Mouse (Mus musculus): ENCODE measurements around the gene Pspn.
A peak's percentile ranks its signal among the peaks of the same experiment; 100 is the strongest.

Gene Pspn

GRCm38 (mm10) chr17:56999968-57000609, at the start of gene Pspn:
Gene Pspn (minus strand): TSS chr17:57000018.
- DNase-seq (ENCODE audit: inconsistent ontology term) = no peak

DNA sequence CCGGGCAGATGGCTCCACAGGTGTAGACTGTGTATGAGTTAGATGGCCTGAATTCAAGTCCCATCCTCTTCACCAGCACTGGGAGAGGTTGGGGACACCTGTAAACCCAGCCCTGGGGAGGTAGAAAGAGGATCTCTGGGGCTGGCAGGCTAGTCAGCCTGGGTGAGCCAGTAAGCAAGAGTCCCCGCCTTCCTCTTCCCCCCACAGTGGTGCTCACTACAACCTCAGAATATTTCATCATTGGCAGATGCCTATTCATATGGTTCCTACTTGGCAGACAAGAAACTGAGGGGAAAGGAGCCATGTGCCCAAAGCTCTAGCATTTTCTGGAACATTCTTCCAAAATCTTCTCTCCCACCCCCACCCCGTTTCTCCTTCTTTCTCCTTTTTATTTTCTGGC, 49.0 kb upstream of the Pspn start:
- no peak for DNase-seq (ENCODE audit: inconsistent ontology term)

- no peak for DNase-seq (ENCODE audit: inconsistent ontology term)
Observed at GRCm38 (mm10) chr17:57047406-57047805, 47.6 kb upstream of the Pspn start.

DNA sequence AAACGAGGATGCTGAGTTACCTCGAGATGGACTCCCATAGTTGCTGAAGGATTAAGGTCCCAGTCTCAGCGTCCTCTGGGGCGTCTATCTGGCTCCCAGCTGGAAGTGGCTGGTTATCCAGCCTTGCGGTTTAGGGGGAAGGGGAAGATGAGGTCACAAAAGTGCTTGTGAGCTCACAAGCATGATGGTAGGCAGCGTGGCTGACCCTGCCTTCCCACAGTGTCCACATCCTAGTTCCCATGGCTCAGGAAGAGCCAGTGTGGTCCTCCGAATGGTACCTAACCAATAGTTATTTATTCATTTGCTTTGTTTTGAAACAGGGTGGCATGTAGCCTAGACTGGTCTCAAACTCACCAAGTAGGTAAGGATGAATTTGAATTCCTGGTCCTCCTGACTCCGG, 41.7 kb upstream of the Pspn start, which contains the start of gene Slc25a41:
Gene Slc25a41 (minus strand): TSS at position 101 of the 400 bp plus-strand sequence.
- DNase-seq (ENCODE audit: inconsistent ontology term) = no peak

DNA sequence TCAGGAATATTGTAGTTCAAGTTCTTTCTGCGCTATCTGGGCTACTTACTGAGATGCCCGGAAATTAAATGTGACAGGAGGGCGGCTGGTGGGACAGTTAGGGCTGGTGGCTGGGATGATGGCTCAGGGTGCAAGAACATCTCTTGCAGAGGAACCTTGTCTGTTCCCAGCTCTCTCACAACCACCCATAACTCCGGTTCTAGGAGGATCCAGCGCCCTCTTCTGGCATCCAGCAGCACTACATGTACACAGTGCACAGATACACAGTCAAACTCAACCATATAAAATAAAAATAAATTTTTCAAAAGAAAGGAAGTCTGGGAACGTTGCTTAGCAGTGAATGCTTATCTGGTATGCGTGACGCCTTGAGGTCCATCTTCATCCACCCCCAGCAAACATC, 39.2 kb upstream of the Pspn start:
- DNase-seq (ENCODE audit: inconsistent ontology term) = no peak

- DNase-seq (ENCODE audit: inconsistent ontology term) = no peak
Observed at GRCm38 (mm10) chr17:57032854-57033253, 33.0 kb upstream of the Pspn start.

DNA sequence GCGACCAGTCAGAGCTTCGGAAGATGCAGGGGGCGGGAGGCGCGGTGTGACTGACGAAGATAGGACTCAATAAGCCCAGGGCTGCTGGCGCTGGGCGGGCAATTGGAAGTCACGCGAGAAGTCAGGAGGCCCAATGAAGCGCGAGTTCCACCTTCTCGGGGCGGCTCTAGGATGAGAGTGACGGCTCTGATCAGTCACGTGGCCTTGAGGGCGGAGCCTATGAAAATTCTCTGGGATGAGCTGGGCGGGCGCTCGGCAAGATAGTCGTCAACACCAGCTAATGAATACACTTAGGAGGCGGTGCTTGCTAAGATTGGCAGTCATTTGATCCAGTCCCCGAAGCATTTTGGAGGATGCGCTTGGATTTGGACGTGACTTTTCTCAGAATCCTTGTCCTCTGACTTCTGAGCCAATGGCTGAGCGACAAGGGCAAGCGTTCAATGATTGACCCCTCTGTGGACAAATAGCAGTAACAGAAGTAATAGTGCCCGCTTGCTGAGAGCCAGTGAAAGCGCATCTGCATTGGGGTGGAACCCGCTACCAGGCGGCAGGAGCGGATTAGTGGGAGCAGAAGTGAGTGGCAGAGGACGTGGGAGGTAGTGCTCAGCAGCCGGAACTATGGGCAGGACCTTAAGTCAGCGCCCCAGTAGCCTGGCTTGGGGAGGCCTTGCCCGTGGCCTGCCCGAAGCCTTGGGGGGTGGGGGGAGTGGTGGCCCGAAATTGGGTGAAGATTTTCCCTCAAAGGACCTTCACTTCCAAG, 32.0 kb upstream of the Pspn start:
- DNase-seq (ENCODE audit: inconsistent ontology term) = peak; percentile 100

- peak; percentile 52 for DNase-seq (ENCODE audit: inconsistent ontology term)
Observed at GRCm38 (mm10) chr17:57030931-57031660, 31.3 kb upstream of the Pspn start, which contains the start of gene Khsrp. Gene Khsrp (minus strand): TSS chr17:57031522.

DNA sequence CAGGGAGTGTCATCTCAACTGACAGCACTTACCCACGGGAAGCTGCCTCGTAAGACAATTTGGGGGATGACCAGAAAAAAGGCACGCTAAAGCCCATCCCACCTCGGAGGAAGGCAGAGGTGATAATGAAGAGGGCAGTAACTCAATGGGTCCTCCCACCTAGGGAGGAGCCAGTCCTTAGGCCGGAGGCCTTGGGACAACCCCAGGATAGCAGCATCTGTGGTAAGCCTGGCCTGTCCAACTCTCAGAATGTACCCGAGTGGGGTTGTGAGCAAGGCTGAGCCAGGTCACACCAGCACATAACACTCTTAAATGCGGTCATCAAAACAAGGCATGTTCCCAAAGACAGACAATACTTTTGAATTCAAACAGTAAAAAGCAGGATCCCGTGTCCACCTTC, 29.9 kb upstream of the Pspn start:
- peak; percentile 23 for DNase-seq (ENCODE audit: inconsistent ontology term)

GRCm38 (mm10) chr17:57027471-57027870, 27.7 kb upstream of the Pspn start:
- DNase-seq (ENCODE audit: inconsistent ontology term) = no peak

GRCm38 (mm10) chr17:57020960-57021359, 21.1 kb upstream of the Pspn start:
- no peak for DNase-seq (ENCODE audit: inconsistent ontology term)

GRCm38 (mm10) chr17:57019693-57020092, 19.9 kb upstream of the Pspn start:
- DNase-seq (ENCODE audit: inconsistent ontology term) = no peak

GRCm38 (mm10) chr17:57012245-57012795, 12.5 kb upstream of the Pspn start:
- no peak for DNase-seq (ENCODE audit: inconsistent ontology term)

GRCm38 (mm10) chr17:57011236-57012141, 11.7 kb upstream of the Pspn start, which contains the start of the genes Gtf2f1 and Gm17949:
Gene Gtf2f1 (minus strand): TSS chr17:57011288.
Gene Gm17949 (plus strand): TSS chr17:57011469.
- peak; percentile 98 for DNase-seq (ENCODE audit: inconsistent ontology term)

- no peak for DNase-seq (ENCODE audit: inconsistent ontology term)
Observed at GRCm38 (mm10) chr17:57010911-57011235, 11.1 kb upstream of the Pspn start.

- no peak for DNase-seq (ENCODE audit: inconsistent ontology term)
Observed at GRCm38 (mm10) chr17:57007137-57007905, 7.5 kb upstream of the Pspn start.

- no peak for DNase-seq (ENCODE audit: inconsistent ontology term)
Observed at GRCm38 (mm10) chr17:57003994-57004393, 4.2 kb upstream of the Pspn start.

DNA sequence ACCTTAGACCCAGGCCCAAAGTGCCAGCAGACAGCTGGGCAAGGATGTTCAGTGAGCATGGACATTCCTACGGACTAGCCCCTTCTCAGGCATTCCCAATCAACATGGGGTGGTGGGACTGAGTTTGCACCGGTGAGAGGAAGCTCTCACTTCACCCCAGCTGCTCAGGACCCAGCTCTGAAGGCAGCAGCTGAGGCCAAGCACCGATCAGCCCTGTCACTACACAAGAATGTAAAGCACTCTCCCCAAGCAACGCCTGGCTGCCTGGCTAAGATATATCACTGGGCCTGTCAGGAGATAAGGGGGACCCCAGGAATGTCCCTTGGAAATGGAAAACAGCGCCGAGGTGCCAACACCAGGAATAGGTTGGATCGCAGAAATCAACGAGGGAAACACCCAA, 1.4 kb upstream of the Pspn start:
- no peak for DNase-seq (ENCODE audit: inconsistent ontology term)

GRCm38 (mm10) chr17:56999414-56999813, 404 bp downstream of the Pspn start:
- DNase-seq (ENCODE audit: inconsistent ontology term) = no peak

DNA sequence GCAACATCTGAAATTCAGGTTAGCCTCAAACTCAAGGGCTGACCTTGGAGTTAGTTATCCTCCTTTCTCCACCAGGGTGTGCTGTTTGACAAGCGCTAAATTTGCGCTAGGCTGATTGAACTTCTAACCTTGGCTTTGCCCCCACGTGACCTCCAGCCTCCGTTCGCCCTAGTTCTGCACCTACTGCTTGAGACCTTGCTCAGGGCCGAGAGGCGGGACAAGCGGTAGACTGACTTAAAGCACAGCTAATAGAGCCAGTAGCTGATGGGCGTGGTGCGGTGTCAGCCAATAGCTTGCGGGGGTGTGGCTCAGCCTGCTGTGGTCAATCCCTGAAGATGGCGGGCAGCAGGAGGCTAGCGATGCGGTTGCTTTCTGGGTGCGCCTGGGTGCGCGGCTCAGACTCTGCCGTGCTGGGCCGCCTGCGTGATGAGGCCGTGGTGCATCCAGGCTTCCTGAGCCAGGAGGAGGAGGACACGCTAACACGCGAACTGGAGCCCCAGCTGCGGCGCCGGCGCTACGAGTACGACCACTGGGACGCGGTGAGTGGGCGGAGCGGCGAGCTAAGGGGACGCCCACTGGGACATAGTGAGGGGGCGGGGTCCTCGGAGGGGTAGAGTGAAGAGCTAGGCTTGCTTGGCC, 2.7 kb downstream of the Pspn start, which contains the start of gene Alkbh7:
Gene Alkbh7 (plus strand): TSS at position 311 of the 639 bp plus-strand sequence.
- DNase-seq (ENCODE audit: inconsistent ontology term) = peak; percentile 96

Measured in Muller cell, postnatal 12 days (primary cell).